Mouse (Mus musculus) heart, postnatal 0 days (tissue): ENCODE measurements around the gene Synpo2l.

Source experiments
- CTCF ChIP-seq: IDR thresholded peaks from 2 replicates; pipeline ENCODE4 v1.5.1; 2016; ENCODE audit warnings: antibody characterized with exemption, control low read depth, low read depth
- EP300 ChIP-seq: IDR thresholded peaks from 2 replicates; pipeline ENCODE4 v1.6.1; 2016; ENCODE audit warnings: antibody characterized with exemption, low read depth

GRCm38 (mm10) chr14:20713832-20714231 is 45.7 kb upstream of the Synpo2l start:
- TF ChIP-seq EP300: no peak
- no peak for TF ChIP-seq CTCF
